Mouse (Mus musculus) lung, postnatal 0 days (tissue): ENCODE measurements at regions not wholly inside any gene's neighbourhood (a gene's known extent, or its start where the extent isn't known, plus 50 kb on each side); places are given as distances from the start of the nearest gene placed in this dataset.

Experiments used
- ATAC-seq: fragments of 200-750 bp; cut with Nextera tagmentation; 2 replicates; pipeline ENCODE4 v1.8.0; 2017; ENCODE audit warnings: moderate library complexity
- DNase-seq: peaks from one replicate; pipeline ENCODE4 v3.0.0-alpha.2; 2016; ENCODE audit warnings: low spot score
- H3K27ac ChIP-seq: fragments of 300-500 bp; sonication (generic); 2 replicates; pipeline ENCODE4 v1.5.1; 2014; ENCODE audit warnings: antibody characterized with exemption, mild to moderate bottlenecking, low read length, mixed read lengths
- H3K27me3 ChIP-seq: fragments of 300-500 bp; sonication (generic); replicated peaks from 2 replicates; pipeline ENCODE4 v1.6.1; 2014; ENCODE audit warnings: low read length, mixed read lengths; ENCODE audit not compliant: insufficient read depth
- H3K36me3 ChIP-seq: fragments of 300-500 bp; sonication (generic); 2 replicates; pipeline ENCODE4 v1.6.1; 2014; ENCODE audit warnings: low read length, mixed read lengths; ENCODE audit not compliant: insufficient read depth
- H3K4me1 ChIP-seq: fragments of 300-500 bp; sonication (generic); 2 replicates; pipeline ENCODE4 v1.6.1; 2014; ENCODE audit warnings: antibody characterized with exemption, low read depth, low read length, mixed read lengths; ENCODE audit not compliant: insufficient read depth
- H3K4me2 ChIP-seq: fragments of 300-500 bp; sonication (generic); replicated peaks from 2 replicates; pipeline ENCODE4 v1.6.1; 2014; ENCODE audit warnings: low read depth, mild to moderate bottlenecking, low read length, moderate library complexity, mixed read lengths
- H3K4me3 ChIP-seq: fragments of 300-500 bp; sonication (generic); 2 replicates; pipeline ENCODE4 v1.5.1; 2014; ENCODE audit warnings: low read depth, low read length
- H3K9ac ChIP-seq: fragments of 300-500 bp; sonication (generic); replicated peaks from 2 replicates; pipeline ENCODE4 v1.6.1; 2014; ENCODE audit warnings: low read depth, mild to moderate bottlenecking
- H3K9me3 ChIP-seq: fragments of 300-500 bp; sonication (generic); 2 replicates; pipeline ENCODE4 v1.6.1; 2016; ENCODE audit warnings: low read length, mixed read lengths
- CTCF ChIP-seq: IDR thresholded peaks from 2 replicates; pipeline ENCODE4 v1.5.1; 2016; ENCODE audit warnings: antibody characterized with exemption, mild to moderate bottlenecking
- EP300 ChIP-seq: IDR thresholded peaks from 2 replicates; pipeline ENCODE4 v1.6.1; 2016; ENCODE audit warnings: antibody characterized with exemption, mild to moderate bottlenecking, control low read depth
- WGBS: fragments of 180-500 bp; shearing (Covaris S2); extraction: QIAGEN DNeasy Blood & Tissue Kit; methylation state at CpG from one replicate; pipeline ENCODE4 v1.1.7; 2014; 5-methylcytosine and 5-hydroxymethylcytosine counted together

DNA sequence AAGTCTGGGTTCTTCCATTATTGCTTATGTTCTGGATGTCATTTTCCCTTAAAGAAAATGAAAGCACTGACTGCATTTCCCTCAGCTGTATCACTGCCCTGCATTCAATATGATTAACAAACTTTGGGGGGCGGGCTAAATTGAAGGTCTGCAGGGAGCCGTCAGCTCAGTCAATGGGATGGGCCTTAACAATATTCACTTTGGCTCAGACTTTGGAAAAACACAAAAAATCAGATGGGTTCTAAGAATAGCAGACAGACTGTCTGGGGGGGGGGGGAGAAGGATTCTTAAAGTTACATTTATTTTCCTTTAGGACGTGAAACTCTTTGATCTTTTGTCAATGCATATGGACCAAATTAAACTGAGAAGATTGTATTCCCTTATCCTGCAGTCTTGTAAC lies 78.2 kb downstream of the Actbl2 start:
- Histone ChIP-seq H3K27ac (no peak overlapping the region), H3K4me2 (no peak overlapping the region), H3K36me3 (no peaks in the 10 kb centered on the region), H3K27me3 (no peaks in the 10 kb centered on the region), H3K4me3 (no peak overlapping the region), H3K9ac (no peak overlapping the region), H3K4me1 (no peaks in the 10 kb centered on the region), H3K9me3 (no peaks in the 10 kb centered on the region)
- DNase-seq (no peak), ATAC-seq (no peak)
- 82% methylated on average over 3 of the region's 3 CpGs for WGBS
- TF ChIP-seq CTCF (no peak), EP300 (no peak)

DNA sequence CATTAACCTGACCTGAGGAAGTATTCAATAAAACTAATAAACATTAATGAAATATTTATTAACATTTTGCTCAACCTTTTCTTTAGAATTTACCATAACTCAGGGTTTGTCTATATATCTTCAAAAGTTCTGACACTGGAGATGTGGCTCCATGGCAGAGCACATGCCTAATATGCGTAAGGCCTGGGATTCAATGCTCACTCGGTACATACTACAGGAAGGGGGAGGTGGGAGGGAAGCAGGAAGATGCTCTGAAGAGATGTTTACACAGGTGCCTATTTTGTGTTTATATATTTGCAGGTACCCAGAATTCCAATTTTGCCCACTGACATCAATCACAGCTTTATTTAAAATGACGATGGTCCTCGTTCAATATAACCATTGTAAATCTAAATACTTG lies 79.0 kb downstream of the Actbl2 start:
- DNase-seq = no peak
- 70% methylated on average over 4 of the region's 4 CpGs for WGBS
- no peaks in the 10 kb centered on the region for H3K4me1 ChIP-seq
- no peaks in the 10 kb centered on the region for H3K9me3 ChIP-seq
- H3K27ac ChIP-seq = no peak overlapping the region
- no peak overlapping the region for H3K4me3 ChIP-seq
- no peak overlapping the region for H3K9ac ChIP-seq
- TF ChIP-seq EP300 = no peak
- TF ChIP-seq CTCF = no peak
- ATAC-seq = no peak
- H3K27me3 ChIP-seq = no peaks in the 10 kb centered on the region
- no peak overlapping the region for H3K4me2 ChIP-seq
- no peaks in the 10 kb centered on the region for H3K36me3 ChIP-seq

DNA sequence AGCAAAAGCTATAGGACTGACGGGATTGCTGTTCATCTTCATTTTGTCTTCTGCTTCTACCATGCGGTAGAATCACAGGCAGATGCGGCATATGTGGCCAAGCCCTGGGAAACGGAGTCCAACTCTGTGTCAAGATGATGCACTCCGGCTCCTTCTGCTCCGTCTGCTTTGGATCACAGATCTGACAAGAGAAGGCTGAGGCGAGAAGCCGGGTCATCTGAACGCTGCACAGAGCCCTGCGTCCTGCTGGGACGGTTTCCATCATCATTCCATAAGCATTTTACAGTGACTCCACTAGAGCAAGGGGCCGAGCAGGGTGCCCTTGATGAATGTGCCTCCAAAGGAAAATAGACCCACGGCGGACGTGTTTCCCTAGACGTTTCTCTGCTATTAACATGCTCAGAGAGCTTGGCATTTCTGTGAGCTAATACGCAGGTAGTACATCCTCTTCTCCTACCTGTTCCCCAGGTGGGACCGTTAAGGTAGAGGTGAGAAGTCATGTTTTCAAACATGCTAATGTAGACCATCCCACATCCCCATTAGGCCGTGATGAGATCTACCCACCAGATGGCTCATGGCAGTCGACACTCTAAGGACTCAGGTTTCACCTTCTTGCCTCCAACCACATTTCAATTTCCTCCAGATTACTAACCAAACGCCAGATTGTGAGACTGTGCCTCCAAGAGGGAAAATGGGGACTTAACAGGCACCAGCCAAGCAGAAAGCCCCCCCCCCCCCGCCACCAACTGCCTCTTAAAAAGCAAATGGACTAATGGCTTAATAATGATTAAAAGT lies 79.6 kb downstream of the Actbl2 start:
- Histone ChIP-seq H3K9ac (no peak overlapping the region), H3K4me3 (no peak overlapping the region), H3K36me3 (no peaks in the 10 kb centered on the region), H3K27me3 (no peaks in the 10 kb centered on the region), H3K27ac (no peak overlapping the region), H3K4me2 (no peak overlapping the region), H3K4me1 (no peaks in the 10 kb centered on the region), H3K9me3 (no peaks in the 10 kb centered on the region)
- ATAC-seq = no peak
- TF ChIP-seq CTCF = no peak
- TF ChIP-seq EP300 = no peak
- peak; percentile 17 for DNase-seq
- WGBS = 66% methylated on average over 22 of the region's 22 CpGs

DNA sequence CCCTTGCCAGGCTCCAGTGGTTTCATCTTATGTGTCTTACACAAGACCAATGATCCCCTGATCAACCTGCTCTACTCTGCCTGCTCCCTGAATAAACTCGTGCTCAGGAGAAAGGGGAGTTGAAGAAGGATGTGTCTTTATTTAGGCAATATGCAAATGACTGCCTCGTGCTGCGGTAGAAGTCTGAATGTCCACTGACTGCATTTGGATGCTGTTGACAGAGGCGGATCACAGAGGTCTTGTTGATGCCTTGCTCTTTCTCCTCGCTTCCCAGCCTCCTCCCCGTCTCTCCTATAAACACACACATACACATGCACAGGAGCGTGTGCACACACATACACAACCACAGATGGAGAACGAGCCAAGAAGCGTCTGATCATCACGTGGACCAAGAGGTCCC lies 90.2 kb downstream of the Actbl2 start:
- Histone ChIP-seq H3K27me3 (no peaks in the 10 kb centered on the region), H3K4me2 (no peak overlapping the region), H3K27ac (no peak overlapping the region), H3K9ac (no peak overlapping the region), H3K9me3 (no peaks in the 10 kb centered on the region), H3K4me3 (no peak overlapping the region), H3K4me1 (no peaks in the 10 kb centered on the region), H3K36me3 (no peaks in the 10 kb centered on the region)
- WGBS = 71% methylated on average over 10 of the region's 10 CpGs
- DNase-seq (no peak), ATAC-seq (no peak)
- TF ChIP-seq CTCF (no peak), EP300 (no peak)

DNA sequence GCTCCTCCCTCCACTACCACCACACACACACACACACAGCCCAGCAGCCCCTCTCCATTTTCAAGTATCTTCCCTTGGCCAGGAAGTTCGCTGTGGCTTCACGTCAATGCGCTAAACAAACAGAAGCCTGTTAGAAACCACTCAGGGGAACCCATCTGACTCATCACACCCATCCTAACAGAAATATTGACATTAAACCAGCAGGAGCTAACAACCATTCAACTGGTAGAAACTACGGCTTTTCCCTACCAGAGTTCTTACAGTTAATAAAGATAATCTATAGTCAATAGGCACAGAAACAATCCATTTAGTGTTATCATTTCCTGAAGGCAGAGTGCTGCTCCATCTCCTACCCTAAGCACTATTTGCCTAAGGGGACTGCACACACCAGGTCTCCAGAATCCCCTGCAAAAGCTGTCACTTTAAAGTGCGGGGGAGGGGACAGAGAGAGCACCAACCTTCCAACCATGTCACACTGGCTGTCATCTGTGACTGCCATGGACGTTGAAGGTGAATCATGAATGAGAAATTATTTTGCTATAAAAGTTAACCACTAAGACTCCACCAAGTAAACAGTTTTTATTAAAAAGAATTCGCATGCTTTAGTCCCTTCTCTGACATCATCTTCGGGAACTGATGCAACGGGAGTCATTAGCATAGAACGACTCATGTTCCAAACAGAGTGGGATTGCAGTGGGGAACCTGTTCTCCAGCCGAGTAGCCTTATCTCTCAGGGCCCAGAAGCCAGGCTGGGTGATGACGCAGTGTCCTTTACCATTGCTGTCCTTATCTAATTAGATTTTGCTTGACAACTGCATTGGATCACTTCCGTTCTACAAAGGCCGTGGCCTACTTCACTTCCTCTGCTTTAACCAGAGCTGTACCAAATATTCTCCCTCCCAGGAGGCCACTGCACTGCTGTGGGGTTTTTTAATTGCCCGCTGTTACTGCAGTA lies 91.0 kb downstream of the Actbl2 start:
- H3K36me3 ChIP-seq = no peaks in the 10 kb centered on the region
- H3K4me3 ChIP-seq = no peak overlapping the region
- WGBS = 45% methylated on average over 15 of the region's 15 CpGs
- no peaks in the 10 kb centered on the region for H3K9me3 ChIP-seq
- no peaks in the 10 kb centered on the region for H3K4me1 ChIP-seq
- H3K4me2 ChIP-seq = no peak overlapping the region
- H3K27me3 ChIP-seq = no peaks in the 10 kb centered on the region
- H3K27ac ChIP-seq = no peak overlapping the region
- ATAC-seq (peak; percentile 66), DNase-seq (peak; percentile 28)
- peak; percentile 41; the same call in 1 of the 2 replicates for TF ChIP-seq EP300
- TF ChIP-seq CTCF = no peak
- H3K9ac ChIP-seq = no peak overlapping the region

DNA sequence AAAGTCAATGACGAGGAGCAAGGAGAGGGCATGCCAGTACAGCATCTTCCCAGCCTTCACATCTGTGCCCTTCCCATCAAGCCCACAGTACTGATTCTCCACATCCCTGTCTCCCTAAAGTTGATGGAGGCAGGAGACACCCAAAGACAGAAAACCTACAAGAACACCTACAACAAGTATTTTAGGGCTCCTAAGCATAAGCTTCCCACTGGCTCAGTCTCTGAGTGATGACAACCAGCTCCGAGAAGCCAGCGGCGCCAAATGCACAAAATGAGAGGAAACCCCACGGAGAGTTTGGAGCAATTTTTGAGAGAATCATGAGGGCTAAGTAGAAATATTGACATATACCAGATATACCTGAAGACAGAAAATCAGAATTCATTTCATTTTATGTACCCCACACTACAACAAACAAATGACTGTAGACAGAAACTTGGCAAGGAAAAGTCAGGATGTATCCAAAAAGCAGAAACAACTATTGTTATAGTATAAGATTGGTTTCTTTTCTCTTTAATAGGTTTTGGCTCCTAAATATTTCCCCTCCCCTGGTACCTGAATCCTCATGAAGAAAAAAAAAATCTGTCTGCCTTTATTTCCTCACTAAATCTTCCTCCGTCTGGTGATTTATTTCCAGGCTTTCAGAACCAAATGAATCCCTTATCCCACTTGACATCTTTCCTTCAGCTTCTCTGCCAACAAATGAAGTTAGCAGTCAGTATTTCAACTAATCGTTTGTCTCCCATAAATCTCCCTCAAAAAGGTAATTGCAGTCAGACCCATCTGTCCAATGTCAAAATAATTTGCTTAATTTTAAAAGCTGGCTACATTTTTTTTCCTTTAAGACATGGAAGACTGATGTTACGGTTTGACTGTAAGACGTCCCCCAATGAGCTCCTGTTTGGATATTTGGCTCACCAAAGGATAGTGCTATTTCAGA lies 102.0 kb downstream of the Actbl2 start:
- no peak for ATAC-seq
- Histone ChIP-seq H3K9ac (no peak overlapping the region), H3K4me2 (no peak overlapping the region)

More for the DNA sequence above, 102.0 kb downstream of the Actbl2 start:
- TF ChIP-seq CTCF (no peak), EP300 (no peak)
- H3K4me3 ChIP-seq = no peak overlapping the region
- no peak for DNase-seq
- H3K9me3 ChIP-seq = no peaks in the 10 kb centered on the region
- WGBS = 80% methylated on average over 9 of the region's 9 CpGs
- no peaks in the 10 kb centered on the region for H3K36me3 ChIP-seq
- H3K4me1 ChIP-seq = no peaks in the 10 kb centered on the region
- H3K27ac ChIP-seq = no peak overlapping the region
- H3K27me3 ChIP-seq = no peaks in the 10 kb centered on the region
